Mouse (Mus musculus) neutrophil, adult 5-6 weeks (primary cell): ENCODE results near the gene Khk. TPM values are rescaled to one million over a fixed set of nuclear protein-coding genes. Genes with fewer than 3 reads are reported as not detected.

ENCODE experiments used
- ATAC-seq: fragments of 151-379, 151-347 bp; 2 replicates; pipeline ENCODE4 v1.8.0; 2017; ENCODE audit warnings: mild to moderate bottlenecking, moderate TSS enrichment; ENCODE audit not compliant: insufficient number of reproducible peaks, poor library complexity, low FRiP score, severe bottlenecking; ENCODE audit errors: extremely low read depth
- total RNA-seq: library from RNA; stranded (forward); fragments of 200-1000 nt; gene quantifications from 2 replicates; pipeline ENCODE4 v1.2.3, GENCODE M21; 2017

The Khk gene
- total RNA-seq, 1 experiment from 2014 or later, result 28.2 TPM

DNA sequence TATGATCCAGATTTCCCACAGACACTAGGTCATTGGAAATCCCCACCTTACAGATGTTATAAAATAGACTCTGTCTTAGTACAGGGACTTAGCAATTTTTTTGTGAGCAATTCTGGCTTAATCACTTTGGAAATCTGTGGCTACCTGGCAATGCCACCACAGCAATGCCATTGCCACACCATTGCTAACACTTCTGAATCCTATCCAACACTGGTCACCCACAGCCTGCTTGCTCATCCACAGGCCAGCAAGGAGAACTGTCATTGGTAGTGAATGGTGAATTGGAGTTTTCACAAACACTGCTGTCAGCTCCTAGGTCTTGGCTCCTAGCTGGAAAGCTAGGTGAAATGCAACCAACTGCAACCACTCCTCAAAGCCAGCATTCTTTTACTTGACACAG is 10.8 kb upstream of the Khk start:
- no peak for ATAC-seq

DNA sequence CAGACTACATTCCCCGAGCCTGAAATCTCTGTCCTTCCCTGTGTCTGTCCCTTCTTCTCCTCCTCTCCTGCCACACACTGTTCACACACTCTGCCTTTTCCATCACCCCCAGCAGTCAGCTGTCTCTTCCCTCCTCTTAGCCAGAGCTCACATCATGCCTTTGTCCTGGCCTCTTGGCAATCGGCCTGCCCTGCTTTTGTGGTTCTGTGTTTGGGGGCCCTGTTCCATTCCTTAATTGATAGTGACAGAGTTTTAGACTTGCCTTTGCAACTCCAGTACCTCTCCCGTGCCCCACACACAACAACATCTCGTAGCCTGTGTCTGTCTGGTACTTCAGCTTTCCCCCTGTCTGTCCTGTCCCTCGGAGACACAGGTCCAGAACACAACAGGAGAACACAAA is 9.1 kb upstream of the Khk start:
- no peak for ATAC-seq

- no peak for ATAC-seq
Measured at GRCm38 (mm10) chr5:30913060-30913841, 8.0 kb upstream of the Khk start, which contains the start of gene Emilin1. TSS of gene Emilin1 (plus strand) at chr5:30913402.

DNA sequence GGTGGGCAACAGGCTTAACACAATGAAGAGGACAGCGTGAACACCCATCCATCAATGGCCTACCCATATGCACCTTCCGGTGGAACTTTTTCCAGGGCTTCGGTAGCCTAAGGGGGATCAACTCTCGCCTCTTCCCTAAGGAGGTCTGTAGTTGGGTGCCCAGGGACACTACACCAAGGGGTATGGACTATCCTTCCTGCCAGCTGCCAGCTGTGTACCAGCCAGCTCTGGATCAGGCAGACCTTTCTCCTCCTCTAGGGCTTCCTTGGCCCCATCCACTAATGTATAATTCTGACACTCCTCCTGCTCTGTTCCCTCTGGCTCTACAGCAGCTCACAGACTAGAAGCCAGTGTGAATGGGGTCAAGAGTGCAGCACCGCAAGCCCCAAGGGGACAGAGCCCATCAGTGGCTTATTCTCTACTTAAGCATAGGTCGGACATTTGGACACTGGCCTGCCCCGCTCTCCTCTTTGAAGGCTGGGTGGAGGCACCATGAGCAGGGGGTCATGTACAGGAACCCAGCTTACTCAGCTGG is 7.1 kb upstream of the Khk start:
- ATAC-seq, result no peak

DNA sequence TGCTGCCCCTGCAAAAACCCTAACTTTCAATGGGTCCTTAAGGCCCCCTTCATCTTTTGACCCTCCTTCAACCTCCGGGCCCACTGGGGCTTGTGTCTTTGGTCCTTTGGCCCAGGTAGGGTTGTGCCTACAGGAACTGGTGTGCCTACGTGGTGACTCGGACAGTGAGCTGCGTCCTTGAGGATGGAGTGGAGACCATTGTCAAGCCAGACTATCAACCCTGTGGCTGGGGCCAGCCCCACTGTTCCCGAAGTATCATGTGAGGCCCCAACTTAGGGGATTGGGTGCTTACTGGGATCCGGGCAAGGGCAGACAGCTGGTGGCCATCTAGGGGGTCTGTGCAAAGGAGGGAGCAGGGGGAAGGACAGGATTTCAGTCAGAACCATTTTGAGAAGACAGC is 6.4 kb upstream of the Khk start:
- ATAC-seq, result no peak

- no peak for ATAC-seq
Measured at GRCm38 (mm10) chr5:30915456-30915855, 5.8 kb upstream of the Khk start.

- ATAC-seq, result peak; percentile 32; the same call in 1 of the 2 replicates
Measured at GRCm38 (mm10) chr5:30915974-30916433, 5.2 kb upstream of the Khk start.

DNA sequence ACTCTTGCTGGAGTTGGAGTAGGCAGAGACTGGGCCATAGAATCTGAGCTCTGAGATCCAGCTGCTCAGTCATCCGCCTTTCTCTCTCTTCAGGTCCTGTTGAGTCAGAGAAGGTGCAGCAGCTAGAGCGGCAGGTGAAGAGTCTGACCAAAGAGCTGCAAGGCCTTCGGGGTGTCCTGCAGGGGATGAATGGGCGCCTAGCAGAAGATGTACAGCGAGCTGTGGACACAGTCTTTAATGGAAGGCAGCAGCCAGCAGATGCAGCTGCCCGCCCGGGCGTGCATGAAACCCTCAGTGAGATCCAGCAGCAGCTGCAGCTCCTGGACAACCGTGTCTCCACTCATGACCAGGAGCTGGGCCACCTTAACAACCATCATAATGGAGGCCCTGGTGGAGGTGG is 4.4 kb upstream of the Khk start:
- no peak for ATAC-seq

GRCm38 (mm10) chr5:30917348-30917747 is 3.9 kb upstream of the Khk start:
- ATAC-seq, result no peak

DNA sequence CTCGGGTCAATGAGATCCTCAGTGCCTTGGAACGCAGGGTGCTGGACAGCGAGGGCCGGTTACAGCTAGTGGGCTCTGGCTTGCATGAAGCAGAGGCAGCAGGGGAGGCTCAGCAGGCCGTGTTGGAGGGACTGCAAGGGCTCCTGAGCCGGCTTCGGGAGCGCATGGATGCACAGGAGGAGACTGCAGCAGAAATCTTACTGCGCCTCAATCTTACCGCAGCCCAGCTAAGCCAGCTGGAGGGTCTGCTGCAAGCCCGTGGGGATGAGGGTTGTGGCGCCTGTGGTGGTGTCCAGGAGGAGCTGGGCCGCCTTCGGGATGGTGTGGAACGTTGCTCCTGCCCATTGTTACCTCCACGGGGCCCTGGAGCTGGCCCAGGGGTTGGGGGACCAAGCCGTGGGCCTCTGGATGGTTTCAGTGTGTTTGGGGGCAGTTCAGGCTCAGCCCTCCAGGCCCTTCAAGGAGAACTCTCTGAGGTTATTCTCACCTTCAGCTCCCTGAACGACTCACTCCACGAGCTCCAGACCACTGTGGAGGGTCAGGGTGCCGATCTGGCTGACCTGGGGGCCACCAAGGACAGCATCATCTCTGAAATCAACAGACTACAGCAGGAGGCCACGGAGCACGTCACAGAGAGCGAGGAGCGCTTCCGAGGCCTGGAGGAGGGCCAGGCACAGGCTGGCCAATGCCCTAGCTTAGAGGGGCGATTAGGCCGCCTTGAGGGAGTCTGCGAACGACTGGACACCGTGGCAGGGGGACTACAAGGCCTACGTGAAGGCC is 3.1 kb upstream of the Khk start:
- ATAC-seq, result no peak

DNA sequence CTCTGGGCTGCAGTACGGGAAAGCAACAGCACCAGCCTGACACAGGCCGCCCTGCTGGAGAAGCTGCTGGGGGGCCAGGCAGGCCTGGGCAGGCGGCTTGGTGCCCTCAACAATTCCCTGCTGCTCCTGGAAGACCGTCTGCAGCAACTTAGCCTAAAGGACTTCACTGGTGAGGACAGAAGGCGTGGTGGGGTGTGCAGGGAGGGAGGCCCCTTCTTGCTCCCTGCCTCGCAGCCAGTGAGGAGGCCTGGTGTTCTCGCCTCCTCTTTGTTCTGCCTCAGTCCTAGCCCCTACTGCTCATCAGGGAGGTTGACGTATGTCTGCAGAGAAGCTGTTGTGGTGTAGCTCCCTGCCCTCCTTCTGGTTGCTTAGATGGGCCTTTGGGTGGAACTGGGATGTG is 2.5 kb upstream of the Khk start:
- ATAC-seq, result no peak

DNA sequence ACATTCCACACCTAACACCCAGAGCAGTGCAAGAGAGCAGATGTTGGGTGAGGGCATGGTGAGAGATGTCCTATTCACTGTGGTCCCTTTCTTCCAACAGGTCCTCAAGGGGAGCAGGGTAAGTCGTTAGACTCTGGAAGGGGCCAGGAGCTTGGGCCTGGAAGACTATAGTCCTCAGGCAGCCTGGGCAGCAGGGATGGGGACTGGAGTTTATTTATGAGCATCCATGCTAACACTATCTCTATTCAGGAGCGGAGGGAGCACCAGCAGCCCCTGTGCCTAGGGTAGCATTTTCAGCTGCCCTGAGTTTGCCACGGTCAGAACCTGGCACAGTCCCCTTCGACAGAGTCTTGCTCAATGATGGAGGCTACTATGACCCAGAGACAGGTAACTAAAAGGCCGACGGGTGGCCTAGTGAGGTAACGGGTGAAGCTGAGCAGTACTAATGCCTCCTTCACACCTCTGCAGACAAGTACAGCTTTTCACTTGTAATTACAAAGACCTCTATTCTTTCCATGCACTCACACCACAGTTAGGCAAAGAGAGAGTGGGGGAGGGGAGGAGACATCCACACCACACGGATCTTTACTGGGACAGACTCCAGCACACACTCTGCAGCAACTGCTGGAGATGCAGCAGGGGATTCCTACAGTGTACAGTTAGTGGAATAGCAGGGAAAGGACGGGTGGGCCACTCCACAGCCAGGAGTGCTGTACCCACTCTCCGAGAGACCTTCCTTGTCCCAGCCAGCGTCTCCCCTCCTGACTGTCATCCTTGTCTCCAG is 1.2 kb upstream of the Khk start:
- no peak for ATAC-seq

GRCm38 (mm10) chr5:30920621-30921020 is 610 bp upstream of the Khk start:
- no peak for ATAC-seq

DNA sequence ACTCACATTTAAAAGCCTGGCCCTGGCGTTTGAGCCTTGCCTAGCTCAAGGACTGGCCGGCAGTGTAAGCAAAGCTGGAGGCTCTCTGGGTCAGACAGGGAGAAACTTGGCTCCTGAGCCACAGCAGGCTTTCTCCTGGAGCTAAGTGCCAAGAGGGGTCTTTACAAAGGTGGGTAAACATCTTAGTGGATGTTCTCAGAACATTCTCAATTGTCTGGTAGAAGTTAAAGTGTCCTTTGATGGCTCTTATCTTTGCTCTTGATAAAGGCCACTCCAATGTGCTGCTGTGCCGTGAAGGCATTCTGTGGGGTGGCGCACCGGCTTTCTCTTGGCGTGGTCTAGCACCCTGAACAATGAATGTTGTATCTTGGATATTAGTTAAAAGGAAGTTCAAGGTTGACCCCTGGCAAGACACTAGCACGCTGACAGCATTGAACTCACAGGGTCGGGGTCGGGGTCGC is 1.4 kb downstream of the Khk start:
- no peak for ATAC-seq

- ATAC-seq, result no peak
Measured at GRCm38 (mm10) chr5:30923119-30923518, 1.9 kb downstream of the Khk start.

DNA sequence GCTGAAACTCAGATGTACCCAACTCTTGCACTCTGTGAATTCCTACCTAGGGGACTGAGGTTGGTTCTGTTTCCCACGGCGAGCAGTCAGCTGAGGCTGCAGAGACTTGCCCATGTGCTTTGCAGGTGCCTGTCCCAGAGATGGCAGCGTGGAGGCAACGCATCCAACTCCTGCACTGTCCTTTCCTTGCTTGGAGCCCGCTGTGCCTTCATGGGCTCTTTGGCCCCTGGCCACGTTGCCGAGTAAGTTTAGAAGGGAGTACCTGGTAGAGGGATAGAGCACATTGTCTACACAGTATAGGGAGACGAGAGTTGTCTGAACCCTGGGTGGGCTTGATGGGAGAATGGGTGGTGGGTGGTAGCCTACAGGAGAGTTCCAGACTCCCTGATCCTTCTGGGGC is 3.4 kb downstream of the Khk start:
- no peak for ATAC-seq

- no peak for ATAC-seq
Measured at GRCm38 (mm10) chr5:30925217-30925616, 4.0 kb downstream of the Khk start.

DNA sequence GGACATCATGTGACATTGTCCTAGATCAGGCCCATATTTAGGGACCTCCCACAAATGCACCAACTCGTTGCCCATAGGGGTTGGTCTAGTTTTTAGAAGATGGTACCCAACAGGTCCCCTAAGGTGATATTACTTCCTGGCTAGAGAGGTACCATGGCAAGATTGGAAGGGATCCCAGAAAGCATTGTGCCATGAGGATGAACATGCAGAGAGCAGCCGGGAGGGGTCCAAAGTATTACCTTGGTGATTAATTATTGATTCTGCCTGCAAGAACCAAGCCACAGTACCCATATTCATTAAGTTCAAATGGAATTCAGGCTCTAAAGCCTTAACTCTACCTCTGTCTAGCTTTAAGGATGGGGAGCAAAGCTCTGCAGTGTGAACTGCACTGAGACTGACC is 4.8 kb downstream of the Khk start:
- ATAC-seq, result no peak

- ATAC-seq, result no peak
Measured at GRCm38 (mm10) chr5:30927945-30928529, 6.8 kb downstream of the Khk start.
